13 mouse cellular contexts compared by ENCODE assay signal in genomic region chr11:104452709-104453108, GRCm38 (mm10).
"Had no signal": no experiment of that assay in that cellular context is flagged by ENCODE, and none has a peak within 500 bp of the region (broad histone marks: within the 10 kb centered on the region; RNA-seq: fewer than 3 reads in every experiment).

No protein-coding gene starts in this region.

- H3K27ac ChIP-seq: intestine, embryonic 15.5 days; limb, embryonic 12.5 days; midbrain, embryonic 10.5 days; stomach, embryonic 15.5 days had no signal

- DNase-seq: kidney, adult 18-20 months; kidney, postnatal 25 days; layer of hippocampus, adult 9-11 months; layer of hippocampus, postnatal 36 days; midbrain, embryonic 14.5 days; right cerebral cortex, postnatal 4 days; spleen, adult 18-20 months; thymus, postnatal 36 days had no signal

- H3K36me3 ChIP-seq: intestine, embryonic 15.5 days; stomach, embryonic 15.5 days had no signal

- H3K4me3 ChIP-seq: intestine, embryonic 15.5 days; limb, embryonic 12.5 days; midbrain, embryonic 10.5 days; myocyte; stomach, embryonic 15.5 days had no signal

- ATAC-seq: intestine, embryonic 15.5 days had no signal

- H3K9ac ChIP-seq: intestine, embryonic 15.5 days; limb, embryonic 12.5 days; stomach, embryonic 15.5 days had no signal

- H3K4me2 ChIP-seq: intestine, embryonic 15.5 days; limb, embryonic 12.5 days; stomach, embryonic 15.5 days had no signal

- H3K4me1 ChIP-seq: limb, embryonic 12.5 days; midbrain, embryonic 10.5 days; stomach, embryonic 15.5 days had no signal

- H3K9me3 ChIP-seq: intestine, embryonic 15.5 days; stomach, embryonic 15.5 days had no signal

- H3K27me3 ChIP-seq: intestine, embryonic 15.5 days; limb, embryonic 12.5 days; stomach, embryonic 15.5 days had no signal
